Mouse (Mus musculus): ENCODE measurements around the gene Ptcra. TPM values are rescaled to one million over a fixed set of nuclear protein-coding genes. Genes with fewer than 3 reads are reported as not detected.

The Ptcra gene
- polyA plus RNA-seq, 1 experiment: not detected

GRCm38 (mm10) chr17:46725273-46725672, 38.2 kb downstream of the Ptcra start:
- Histone ChIP-seq H3K4me3 (ENCODE audit: insufficient read depth, low read depth, low read length) (no peak overlapping the region), H3K27ac (replicated peaks; ENCODE audit: low read depth, low read length) (no peak overlapping the region)

DNA sequence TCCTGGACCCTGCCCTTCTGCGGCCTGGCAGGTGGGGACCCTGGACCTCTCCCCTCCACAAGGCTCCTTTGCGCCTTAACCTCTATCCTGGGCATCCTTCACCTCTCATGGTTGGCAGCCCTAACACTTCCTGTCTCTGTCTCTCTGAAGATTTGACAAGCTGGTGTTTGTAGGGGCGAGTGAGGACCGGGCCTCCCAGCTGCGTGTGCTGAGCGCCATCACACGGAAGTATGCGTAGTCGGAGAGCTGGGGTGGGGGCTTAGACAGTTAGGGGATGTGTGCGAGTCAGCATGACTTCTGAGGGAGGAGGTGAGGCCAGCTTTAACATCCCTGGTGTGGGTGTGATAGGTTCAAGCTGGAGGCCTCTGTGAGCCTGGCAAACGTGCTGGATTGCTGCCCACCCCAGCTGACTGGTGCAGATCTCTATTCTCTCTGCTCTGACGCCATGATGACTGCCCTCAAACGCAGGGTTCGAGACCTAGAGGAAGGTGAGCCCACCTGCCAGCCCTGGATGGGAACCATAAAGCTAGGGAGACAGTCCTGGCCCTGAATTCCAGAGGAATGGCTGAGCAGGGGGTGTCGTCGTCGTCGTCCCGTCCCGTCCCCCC, 38.9 kb downstream of the Ptcra start:
- Histone ChIP-seq H3K4me3 (ENCODE audit: insufficient read depth, low read depth, low read length) (no peak overlapping the region), H3K4me1 (ENCODE audit: control insufficient read depth, insufficient read depth, insufficient read length, low read length) (peaks cover 4% of the 10 kb centered on the region; the same call in 1 of the 2 replicates), H3K27ac (replicated peaks; ENCODE audit: low read depth, low read length) (no peak overlapping the region)

More at GRCm38 (mm10) chr17:46725273-46725672, 38.2 kb downstream of the Ptcra start:
- peaks cover 4% of the 10 kb centered on the region; the same call in 1 of the 2 replicates for H3K4me1 ChIP-seq (ENCODE audit: control insufficient read depth, insufficient read depth, insufficient read length, low read length)

DNA sequence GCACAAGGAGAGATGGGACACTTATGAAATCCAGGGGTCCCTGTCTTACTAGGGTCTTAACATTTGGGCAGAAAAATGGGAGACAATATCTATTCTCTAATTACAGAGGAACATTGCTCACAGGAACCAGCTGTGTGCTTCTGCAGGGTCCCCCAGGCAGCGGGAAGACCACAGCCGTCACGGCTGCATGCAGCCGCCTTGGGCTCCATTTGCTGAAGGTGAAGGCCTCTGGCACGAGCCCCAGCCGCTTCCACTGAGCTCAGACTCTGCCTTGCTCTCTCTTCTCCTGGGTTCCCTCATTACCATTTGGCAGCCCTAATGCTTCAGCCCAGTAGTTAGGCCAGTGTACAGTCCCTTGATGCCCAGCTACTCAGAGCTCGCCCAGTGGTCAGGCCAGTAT, 42.4 kb downstream of the Ptcra start:
- Histone ChIP-seq H3K4me3 (ENCODE audit: insufficient read depth, low read depth, low read length) (no peak overlapping the region), H3K4me1 (ENCODE audit: control insufficient read depth, insufficient read depth, insufficient read length, low read length) (peaks cover 4% of the 10 kb centered on the region; the same call in 1 of the 2 replicates), H3K27ac (replicated peaks; ENCODE audit: low read depth, low read length) (no peak overlapping the region)

DNA sequence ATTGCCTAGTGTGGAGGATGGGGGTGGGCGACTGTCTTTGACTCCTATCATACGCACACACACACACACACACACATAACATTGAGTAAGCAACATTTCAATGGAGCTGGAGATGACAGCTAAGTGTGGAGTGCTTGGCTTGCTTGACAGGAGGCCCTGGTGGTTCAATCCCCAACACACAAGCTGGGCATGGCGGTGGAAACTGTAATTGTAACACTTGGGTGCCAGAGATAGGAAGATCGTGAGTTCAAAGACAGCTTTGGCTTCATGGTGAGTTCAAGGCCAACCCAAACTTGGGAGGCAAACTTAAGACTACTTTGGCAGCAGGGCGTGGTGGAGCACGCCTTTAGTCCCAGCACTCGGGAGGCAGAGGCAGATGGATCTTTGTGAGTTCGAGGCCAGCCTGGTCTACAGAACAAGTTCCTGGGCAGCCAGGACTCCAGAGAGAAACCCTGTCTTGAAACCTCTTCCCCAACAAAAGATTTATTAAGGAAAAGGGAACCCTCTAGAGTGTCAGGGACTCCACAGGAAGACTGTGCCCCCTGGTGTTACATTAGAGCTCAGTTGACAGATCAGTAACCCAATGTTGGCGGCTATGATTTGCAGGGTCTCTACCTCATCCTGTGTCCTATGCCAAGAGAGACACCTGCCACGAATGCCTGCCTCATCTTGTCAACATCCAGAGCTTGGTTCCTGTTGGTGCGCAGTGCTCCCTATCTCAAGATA, 48.6 kb downstream of the Ptcra start:
- Histone ChIP-seq H3K4me1 (ENCODE audit: control insufficient read depth, insufficient read depth, insufficient read length, low read length) (no peaks in the 10 kb centered on the region; the same call in 1 of the 2 replicates), H3K27ac (replicated peaks; ENCODE audit: low read depth, low read length) (no peak overlapping the region), H3K4me3 (ENCODE audit: insufficient read depth, low read depth, low read length) (no peak overlapping the region)

- Histone ChIP-seq H3K4me3 (ENCODE audit: insufficient read depth, low read depth, low read length) (no peak overlapping the region), H3K4me1 (ENCODE audit: control insufficient read depth, insufficient read depth, insufficient read length, low read length) (no peaks in the 10 kb centered on the region; the same call in 1 of the 2 replicates), H3K27ac (replicated peaks; ENCODE audit: low read depth, low read length) (no peak overlapping the region)
Observed at GRCm38 (mm10) chr17:46713849-46714248, 49.7 kb downstream of the Ptcra start.

GRCm38 (mm10) chr17:46712442-46712841, 51.1 kb downstream of the Ptcra start:
- H3K4me1 ChIP-seq (ENCODE audit: control insufficient read depth, insufficient read depth, insufficient read length, low read length): no peaks in the 10 kb centered on the region; the same call in 1 of the 2 replicates
- H3K4me3 ChIP-seq (ENCODE audit: insufficient read depth, low read depth, low read length): peak overlapping the region; percentile 94
- peak overlapping the region; percentile 89 for H3K27ac ChIP-seq (replicated peaks; ENCODE audit: low read depth, low read length)

GRCm38 (mm10) chr17:46711612-46712271, 51.8 kb downstream of the Ptcra start:
- peak overlapping the region; percentile 89 for H3K27ac ChIP-seq (replicated peaks; ENCODE audit: low read depth, low read length)

GRCm38 (mm10) chr17:46710959-46711597, 52.4 kb downstream of the Ptcra start, which contains the start of gene Pex6:
TSS of gene Pex6 (plus strand) at chr17:46711463.
- H3K4me1 ChIP-seq (ENCODE audit: control insufficient read depth, insufficient read depth, insufficient read length, low read length): no peaks in the 10 kb centered on the region; the same call in 1 of the 2 replicates
- H3K27ac ChIP-seq (replicated peaks; ENCODE audit: low read depth, low read length): peak within 1 kb of the TSS; percentile 89
- H3K4me3 ChIP-seq (ENCODE audit: insufficient read depth, low read depth, low read length): peak within 1 kb of the TSS; percentile 94

More at GRCm38 (mm10) chr17:46711612-46712271, 51.8 kb downstream of the Ptcra start:
- H3K4me3 ChIP-seq (ENCODE audit: insufficient read depth, low read depth, low read length): peak overlapping the region; percentile 94
- no peaks in the 10 kb centered on the region; the same call in 1 of the 2 replicates for H3K4me1 ChIP-seq (ENCODE audit: control insufficient read depth, insufficient read depth, insufficient read length, low read length)

- H3K4me3 ChIP-seq (ENCODE audit: insufficient read depth, low read depth, low read length): no peak overlapping the region
- H3K27ac ChIP-seq (replicated peaks; ENCODE audit: low read depth, low read length): no peak overlapping the region
- H3K4me1 ChIP-seq (ENCODE audit: control insufficient read depth, insufficient read depth, insufficient read length, low read length): peaks cover 18% of the 10 kb centered on the region
Observed at GRCm38 (mm10) chr17:46706375-46707089, 57.0 kb downstream of the Ptcra start.

Other genes with a start within 250 kb of the Ptcra start
- 11.6 and 14.5 TPM in 2 replicates for gene Cul9, start 217.3 kb downstream of the Ptcra start, polyA plus RNA-seq (2012; ENCODE audit: insufficient read depth, insufficient read length, missing spikeins)
- 17.6 and 19.1 TPM in 2 replicates for gene Srf, start 207.5 kb downstream of the Ptcra start, polyA plus RNA-seq (2012; ENCODE audit: insufficient read depth, insufficient read length, missing spikeins)
- 0.42 TPM in 1 of 2 replicates, not detected in the other for gene Ptk7, start 134.2 kb downstream of the Ptcra start, polyA plus RNA-seq (2012; ENCODE audit: insufficient read depth, insufficient read length, missing spikeins)
- 15.7 and 15.9 TPM in 2 replicates for gene Klc4, start 117.7 kb downstream of the Ptcra start, polyA plus RNA-seq (2012; ENCODE audit: insufficient read depth, insufficient read length, missing spikeins)
- gene Mrpl2, start 117.5 kb downstream of the Ptcra start, polyA plus RNA-seq (2012; ENCODE audit: insufficient read depth, insufficient read length, missing spikeins): 118 and 151 TPM in 2 replicates
- 8.9 and 13.8 TPM in 2 replicates for gene Cul7, start 113.4 kb downstream of the Ptcra start, polyA plus RNA-seq (2012; ENCODE audit: insufficient read depth, insufficient read length, missing spikeins)
- gene Rrp36, start 89.4 kb downstream of the Ptcra start, polyA plus RNA-seq (2012; ENCODE audit: insufficient read depth, insufficient read length, missing spikeins): 19.7 and 20.6 TPM in 2 replicates
- gene Mea1, start 84.9 kb downstream of the Ptcra start, polyA plus RNA-seq (2012; ENCODE audit: insufficient read depth, insufficient read length, missing spikeins): 121 and 148 TPM in 2 replicates
- gene Klhdc3, start 82.8 kb downstream of the Ptcra start, polyA plus RNA-seq (2012; ENCODE audit: insufficient read depth, insufficient read length, missing spikeins): 24.2 and 24.8 TPM in 2 replicates
- 33.3 and 37.8 TPM in 2 replicates for gene Ppp2r5d, start 58.6 kb downstream of the Ptcra start, polyA plus RNA-seq (2012; ENCODE audit: insufficient read depth, insufficient read length, missing spikeins)
- 42.3 and 56.0 TPM in 2 replicates for gene Pex6, start 52.2 kb downstream of the Ptcra start, polyA plus RNA-seq (2012; ENCODE audit: insufficient read depth, insufficient read length, missing spikeins)
- 4.0 TPM in 1 of 2 replicates, not detected in the other for gene Gnmt, start 34.5 kb downstream of the Ptcra start, polyA plus RNA-seq (2012; ENCODE audit: insufficient read depth, insufficient read length, missing spikeins)
- gene Cnpy3, start 11.5 kb downstream of the Ptcra start, polyA plus RNA-seq (2012; ENCODE audit: insufficient read depth, insufficient read length, missing spikeins): 14.2 and 16.3 TPM in 2 replicates
- gene 2310039H08Rik, start 8.9 kb upstream of the Ptcra start, polyA plus RNA-seq (2012; ENCODE audit: insufficient read depth, insufficient read length, missing spikeins): 62.8 and 70.6 TPM in 2 replicates
- 51.1 and 77.6 TPM in 2 replicates for gene Rpl7l1, start 19.0 kb upstream of the Ptcra start, polyA plus RNA-seq (2012; ENCODE audit: insufficient read depth, insufficient read length, missing spikeins)
- 5.3 and 9.8 TPM in 2 replicates for gene Bicral, start 94.8 kb upstream of the Ptcra start, polyA plus RNA-seq (2012; ENCODE audit: insufficient read depth, insufficient read length, missing spikeins)
- gene Tbcc, start 127.0 kb upstream of the Ptcra start, polyA plus RNA-seq (2012; ENCODE audit: insufficient read depth, insufficient read length, missing spikeins): 10.1 TPM in 2 replicates
- not detected in 2 replicates for gene Prph2, start 146.7 kb upstream of the Ptcra start, polyA plus RNA-seq (2012; ENCODE audit: insufficient read depth, insufficient read length, missing spikeins)
- 17.1 and 17.2 TPM in 2 replicates for gene Ubr2, start 246.8 kb upstream of the Ptcra start, polyA plus RNA-seq (2012; ENCODE audit: insufficient read depth, insufficient read length, missing spikeins)